Mouse (Mus musculus) brain, embryonic 18.5 days (tissue): ENCODE measurements at regions not wholly inside any gene's neighbourhood (a gene's known extent, or its start where the extent isn't known, plus 50 kb on each side); places are given as distances from the start of the nearest gene placed in this dataset.

ENCODE experiments used
- DNase-seq: peaks from one replicate; pipeline ENCODE4 v3.0.0-alpha.2; 2012; ENCODE audit warnings: low read depth, low spot score

GRCm38 (mm10) chr16:77695443-77695842 lies 93.5 kb upstream of the Gm11146 start:
- no peak for DNase-seq

- no peak for DNase-seq
Observed at GRCm38 (mm10) chr16:77687056-77687839, 85.4 kb upstream of the Gm11146 start.

- peak; percentile 58 for DNase-seq
Observed at GRCm38 (mm10) chr16:77685651-77686190, 83.8 kb upstream of the Gm11146 start.

GRCm38 (mm10) chr16:77684521-77684920 lies 82.6 kb upstream of the Gm11146 start:
- DNase-seq, result no peak

- DNase-seq, result no peak
Observed at GRCm38 (mm10) chr16:77679234-77679633, 77.3 kb upstream of the Gm11146 start.

- DNase-seq, result no peak
Observed at GRCm38 (mm10) chr16:77676805-77677204, 74.9 kb upstream of the Gm11146 start.

- no peak for DNase-seq
Observed at GRCm38 (mm10) chr16:77675885-77676597, 74.1 kb upstream of the Gm11146 start.

- DNase-seq, result no peak
Observed at GRCm38 (mm10) chr16:77671253-77671652, 69.4 kb upstream of the Gm11146 start.

- no peak for DNase-seq
Observed at GRCm38 (mm10) chr16:77665781-77666180, 63.9 kb upstream of the Gm11146 start.

GRCm38 (mm10) chr16:77662107-77662518 lies 60.2 kb upstream of the Gm11146 start:
- peak; percentile 80 for DNase-seq

GRCm38 (mm10) chr16:77653306-77653705 lies 51.4 kb upstream of the Gm11146 start:
- no peak for DNase-seq
